Mouse (Mus musculus): Measurements from ENCODE around the gene Ssc5d. TPM values are rescaled to one million over a fixed set of nuclear protein-coding genes. Genes with fewer than 3 reads are reported as not detected.
A peak's percentile ranks its signal among the peaks of the same experiment; 100 is the strongest.
"Not testable (repeated sequence)": the region's sequence is repeated elsewhere in the genome, so short reads cannot be mapped to it uniquely, and the experiment has no call there.

Ssc5d gene
- polyA plus RNA-seq (2014; fragmentation: Nextera tagmentation; extraction: Ambion mirVana), result 2.1 and 2.2 TPM in 2 replicates

DNA sequence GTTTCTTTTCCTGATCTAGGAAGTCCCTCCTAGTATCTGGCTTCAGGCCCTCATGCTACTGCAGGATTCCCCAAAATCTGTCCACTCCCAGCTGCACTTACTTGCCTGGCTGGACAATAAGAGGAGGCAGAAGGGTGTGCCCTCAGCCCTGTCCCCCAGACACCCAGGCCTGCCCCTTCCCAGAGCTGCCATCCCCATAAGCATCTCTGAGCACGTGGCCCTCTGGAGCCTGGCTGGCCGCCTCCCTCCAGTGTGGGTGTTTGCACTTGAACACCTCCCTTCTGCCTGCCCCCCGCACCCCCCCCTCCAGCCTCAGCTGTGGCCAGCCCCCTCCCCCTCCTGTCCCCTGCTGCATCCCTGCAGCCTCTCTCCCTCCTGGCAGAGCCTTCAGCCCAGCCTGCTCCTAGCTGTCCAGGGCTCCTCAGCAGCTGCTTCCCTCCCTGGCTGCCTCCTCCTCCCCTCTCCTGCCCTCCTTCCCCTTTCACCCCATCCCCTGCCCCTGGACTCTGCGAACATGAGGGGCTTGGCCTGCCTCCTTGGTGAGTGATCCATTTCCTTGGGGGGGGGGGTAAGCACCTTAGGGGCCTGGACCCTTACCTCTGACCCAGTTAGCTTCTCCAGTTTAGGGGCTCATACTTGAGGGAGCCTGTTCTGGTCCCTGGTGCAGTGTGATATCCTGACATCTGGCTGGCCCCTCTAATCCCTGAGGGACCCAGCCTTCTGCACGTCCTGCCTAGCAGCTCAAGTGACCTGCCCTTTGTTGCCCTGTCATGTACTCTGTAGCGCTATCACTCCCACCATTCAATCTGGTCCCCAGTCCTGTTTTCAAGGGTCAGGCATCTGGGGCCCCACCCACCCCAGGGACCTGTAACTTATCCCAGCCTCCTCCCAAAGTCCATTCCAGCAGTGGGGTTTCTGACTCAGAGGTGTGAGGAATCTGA, at the start of gene Ssc5d:
Gene Ssc5d (plus strand): TSS at position 345 of the 941 bp plus-strand sequence.
- DNase-seq, result peak; percentile 75
- Histone ChIP-seq H3K9me3 (ENCODE audit: low read depth, low read length) (no peaks in the 10 kb centered on the region), H3K4me1 (ENCODE audit: insufficient read depth) (peaks cover 32% of the 10 kb centered on the region), H3K4me3 (ENCODE audit: low read depth, low read length) (no peak within 1 kb of the TSS), H3K27me3 (ENCODE audit: insufficient read depth, low read length) (no peaks in the 10 kb centered on the region), H3K4me2 (peak within 1 kb of the TSS; percentile 53), H3K9ac (peak within 1 kb of the TSS; percentile 38; the same call in 1 of the 2 replicates), H3K36me3 (ENCODE audit: insufficient read depth) (peaks cover 7% of the 10 kb centered on the region), H3K27ac (ENCODE audit: low read depth) (peak within 1 kb of the TSS; percentile 95)
- ATAC-seq (ENCODE audit: insufficient read depth), result peak; percentile 71
- 9% methylated on average over 6 of the region's 6 CpGs for WGBS
- no peak for TF ChIP-seq CTCF (IDR thresholded peaks at IDR 0.05; ENCODE audit: low read depth)

GRCm38 (mm10) chr7:4876753-4877221, 48.8 kb upstream of the Ssc5d start, which contains the start of gene Isoc2a:
Gene Isoc2a, plus strand, starts transcription at chr7:4877153.
- ATAC-seq (ENCODE audit: insufficient read depth), result peak; percentile 100
- no peak within 1 kb of the TSS for H3K27ac ChIP-seq (ENCODE audit: low read depth)

GRCm38 (mm10) chr7:4877226-4877625, 48.4 kb upstream of the Ssc5d start:
- Histone ChIP-seq H3K27ac (ENCODE audit: low read depth) (no peak overlapping the region), H3K4me1 (ENCODE audit: insufficient read depth) (no peaks in the 10 kb centered on the region), H3K4me3 (ENCODE audit: low read depth, low read length) (peak overlapping the region; percentile 52), H3K27me3 (ENCODE audit: insufficient read depth, low read length) (no peaks in the 10 kb centered on the region), H3K9me3 (ENCODE audit: low read depth, low read length) (no peaks in the 10 kb centered on the region), H3K4me2 (peak overlapping the region; percentile 88), H3K9ac (peak overlapping the region; percentile 60), H3K36me3 (ENCODE audit: insufficient read depth) (no peaks in the 10 kb centered on the region)
- 10% methylated on average over 11 of the region's 11 CpGs for WGBS
- ATAC-seq (ENCODE audit: insufficient read depth) (peak; percentile 19; the same call in 1 of the 2 replicates), DNase-seq (no peak)
- TF ChIP-seq CTCF (IDR thresholded peaks at IDR 0.05; ENCODE audit: low read depth), result no peak

More at GRCm38 (mm10) chr7:4876753-4877221, 48.8 kb upstream of the Ssc5d start, which contains the start of gene Isoc2a:
- peak within 1 kb of the TSS; percentile 60 for H3K9ac ChIP-seq
- no peaks in the 10 kb centered on the region for H3K36me3 ChIP-seq (ENCODE audit: insufficient read depth)
- peak within 1 kb of the TSS; percentile 52 for H3K4me3 ChIP-seq (ENCODE audit: low read depth, low read length)
- no peak for TF ChIP-seq CTCF (IDR thresholded peaks at IDR 0.05; ENCODE audit: low read depth)
- 0% methylated on average over 22 of the region's 22 CpGs for WGBS
- no peaks in the 10 kb centered on the region for H3K4me1 ChIP-seq (ENCODE audit: insufficient read depth)
- peak within 1 kb of the TSS; percentile 88 for H3K4me2 ChIP-seq
- no peaks in the 10 kb centered on the region for H3K27me3 ChIP-seq (ENCODE audit: insufficient read depth, low read length)
- H3K9me3 ChIP-seq (ENCODE audit: low read depth, low read length), result no peaks in the 10 kb centered on the region
- DNase-seq, result peak; percentile 97

DNA sequence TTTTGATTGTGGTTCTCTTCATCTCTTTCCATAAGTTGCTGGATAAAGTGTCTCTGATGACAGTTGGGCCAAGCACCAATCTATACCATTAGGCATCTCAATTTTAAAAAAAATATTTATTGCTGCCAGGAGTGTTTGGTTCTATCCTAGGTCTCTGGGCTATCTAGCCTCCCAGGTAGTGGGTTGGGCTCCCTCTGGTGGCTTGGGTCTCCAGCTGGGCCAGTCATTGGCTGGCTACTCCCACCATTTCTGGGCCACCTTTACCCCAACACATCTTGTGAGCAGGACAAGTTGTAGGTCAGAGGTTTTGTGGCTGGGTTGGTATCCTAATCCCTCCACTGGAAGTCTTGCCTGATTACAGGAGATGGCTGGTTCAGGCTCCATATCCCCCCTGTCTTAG, 47.4 kb upstream of the Ssc5d start:
- H3K9ac ChIP-seq, result no peak overlapping the region
- ATAC-seq (ENCODE audit: insufficient read depth), result no peak
- H3K9me3 ChIP-seq (ENCODE audit: low read depth, low read length), result no peaks in the 10 kb centered on the region
- TF ChIP-seq CTCF (IDR thresholded peaks at IDR 0.05; ENCODE audit: low read depth), result peak; percentile 43
- no peaks in the 10 kb centered on the region for H3K27me3 ChIP-seq (ENCODE audit: insufficient read depth, low read length)
- H3K4me3 ChIP-seq (ENCODE audit: low read depth, low read length), result no peak overlapping the region
- no peaks in the 10 kb centered on the region for H3K36me3 ChIP-seq (ENCODE audit: insufficient read depth)
- H3K4me2 ChIP-seq, result peak overlapping the region; percentile 88
- H3K27ac ChIP-seq (ENCODE audit: low read depth), result no peak overlapping the region
- H3K4me1 ChIP-seq (ENCODE audit: insufficient read depth), result no peaks in the 10 kb centered on the region
- no peak for DNase-seq

DNA sequence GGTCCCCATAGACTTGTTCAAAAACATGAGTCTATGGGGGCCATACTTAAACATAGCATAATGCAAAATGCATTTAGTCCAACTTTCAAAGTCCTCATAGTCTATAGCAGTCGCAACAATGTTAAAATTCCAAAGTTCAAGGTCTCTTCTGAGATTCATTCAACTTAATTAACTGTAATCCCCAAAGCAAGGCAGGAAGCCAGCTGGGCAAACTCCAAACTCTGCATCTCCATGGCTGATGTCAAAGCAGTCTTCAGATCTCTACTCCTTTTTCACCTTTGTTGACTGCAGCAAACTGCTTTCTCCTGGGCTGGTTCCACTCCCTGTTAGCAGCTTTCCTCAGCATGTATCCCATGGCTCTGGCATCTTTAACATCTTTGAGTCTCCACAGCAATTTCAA, 46.5 kb upstream of the Ssc5d start:
- not testable (repeated sequence) for H3K9ac ChIP-seq; H3K36me3 ChIP-seq (ENCODE audit: insufficient read depth); H3K4me2 ChIP-seq; H3K27ac ChIP-seq (ENCODE audit: low read depth); H3K4me1 ChIP-seq (ENCODE audit: insufficient read depth); H3K27me3 ChIP-seq (ENCODE audit: insufficient read depth, low read length); DNase-seq; ATAC-seq (ENCODE audit: insufficient read depth); H3K4me3 ChIP-seq (ENCODE audit: low read depth, low read length); H3K9me3 ChIP-seq (ENCODE audit: low read depth, low read length)
- whole genome bisulfite sequencing, result 73% methylated on average over 1 of the region's 1 CpGs

- no peak overlapping the region for H3K4me2 ChIP-seq
- WGBS, result 45% methylated on average over 4 of the region's 4 CpGs
- H3K9me3 ChIP-seq (ENCODE audit: low read depth, low read length), result no peaks in the 10 kb centered on the region
- ATAC-seq (ENCODE audit: insufficient read depth) (no peak), DNase-seq (no peak)
- H3K4me3 ChIP-seq (ENCODE audit: low read depth, low read length), result no peak overlapping the region
- no peaks in the 10 kb centered on the region for H3K27me3 ChIP-seq (ENCODE audit: insufficient read depth, low read length)
- no peak overlapping the region for H3K9ac ChIP-seq
- no peak for TF ChIP-seq CTCF (IDR thresholded peaks at IDR 0.05; ENCODE audit: low read depth)
- no peaks in the 10 kb centered on the region for H3K36me3 ChIP-seq (ENCODE audit: insufficient read depth)
- no peak overlapping the region for H3K27ac ChIP-seq (ENCODE audit: low read depth)
- no peaks in the 10 kb centered on the region for H3K4me1 ChIP-seq (ENCODE audit: insufficient read depth)
These were observed 38.9 kb upstream of the Ssc5d start for GRCm38 (mm10) chr7:4886680-4887079.

- Histone ChIP-seq H3K27me3 (ENCODE audit: insufficient read depth, low read length) (peaks cover 8% of the 10 kb centered on the region; the same call in 1 of the 2 replicates), H3K4me1 (ENCODE audit: insufficient read depth) (no peaks in the 10 kb centered on the region), H3K27ac (ENCODE audit: low read depth) (no peak overlapping the region), H3K4me3 (ENCODE audit: low read depth, low read length) (no peak overlapping the region), H3K36me3 (ENCODE audit: insufficient read depth) (no peaks in the 10 kb centered on the region), H3K9me3 (ENCODE audit: low read depth, low read length) (no peaks in the 10 kb centered on the region), H3K9ac (no peak overlapping the region), H3K4me2 (no peak overlapping the region)
- ATAC-seq (ENCODE audit: insufficient read depth) (no peak), DNase-seq (no peak)
- 47% methylated on average over 11 of the region's 11 CpGs for WGBS
- TF ChIP-seq CTCF (IDR thresholded peaks at IDR 0.05; ENCODE audit: low read depth), result no peak
These were observed 30.4 kb upstream of the Ssc5d start for GRCm38 (mm10) chr7:4895186-4895585.

All from lung, embryonic 14.5 days (tissue).